Mouse (Mus musculus): ENCODE data around the gene Nek7. TPM values are rescaled to one million over a fixed set of nuclear protein-coding genes. Genes with fewer than 3 reads are reported as not detected.

Gene Nek7
- polyA plus RNA-seq, 1 experiment, result 21.5 TPM

GRCm38 (mm10) chr1:138618012-138618354, 2.0 kb downstream of the Nek7 start:
- Histone ChIP-seq H3K27ac (ENCODE audit: insufficient read depth, low read length) (no peak overlapping the region), H3K4me1 (ENCODE audit: control insufficient read depth, insufficient read depth, low read length) (no peaks in the 10 kb centered on the region)
- WGBS, result under 1% methylated on average over 11 of the region's 11 CpGs

GRCm38 (mm10) chr1:138617279-138618011, 2.5 kb downstream of the Nek7 start:
- H3K4me1 ChIP-seq (ENCODE audit: control insufficient read depth, insufficient read depth, low read length), result no peaks in the 10 kb centered on the region
- TF ChIP-seq POLR2A (IDR thresholded peaks at IDR 0.05; ENCODE audit: borderline replicate concordance, insufficient read depth, low read length) (no peak), CTCF (IDR thresholded peaks at IDR 0.05; ENCODE audit: borderline replicate concordance, insufficient read depth, low read depth, low read length) (no peak)
- no peak for DNase-seq
- H3K27ac ChIP-seq (ENCODE audit: insufficient read depth, low read length), result no peak overlapping the region
- H3K4me3 ChIP-seq (replicated peaks; ENCODE audit: insufficient read depth, low read depth, low read length), result peak overlapping the region; percentile 59
- 4% methylated on average over 17 of the region's 17 CpGs for WGBS
- no peaks in the 10 kb centered on the region; the same call in 1 of the 2 replicates for H3K27me3 ChIP-seq (ENCODE audit: control insufficient read depth, insufficient read depth, low read length)

More at GRCm38 (mm10) chr1:138618012-138618354, 2.0 kb downstream of the Nek7 start:
- peak overlapping the region; percentile 59 for H3K4me3 ChIP-seq (replicated peaks; ENCODE audit: insufficient read depth, low read depth, low read length)
- peak; percentile 83 for DNase-seq
- TF ChIP-seq CTCF (IDR thresholded peaks at IDR 0.05; ENCODE audit: borderline replicate concordance, insufficient read depth, low read depth, low read length), result no peak
- TF ChIP-seq POLR2A (IDR thresholded peaks at IDR 0.05; ENCODE audit: borderline replicate concordance, insufficient read depth, low read length), result 0 out of 2 replicates have a peak, but pooled peaks have one; percentile 12
- H3K27me3 ChIP-seq (ENCODE audit: control insufficient read depth, insufficient read depth, low read length), result no peaks in the 10 kb centered on the region; the same call in 1 of the 2 replicates

- Histone ChIP-seq H3K4me3 (replicated peaks; ENCODE audit: insufficient read depth, low read depth, low read length) (no peak overlapping the region), H3K27ac (ENCODE audit: insufficient read depth, low read length) (no peak overlapping the region), H3K4me1 (ENCODE audit: control insufficient read depth, insufficient read depth, low read length) (no peaks in the 10 kb centered on the region), H3K27me3 (ENCODE audit: control insufficient read depth, insufficient read depth, low read length) (no peaks in the 10 kb centered on the region; the same call in 1 of the 2 replicates)
- 86% methylated on average over 3 of the region's 3 CpGs for WGBS
- TF ChIP-seq CTCF (IDR thresholded peaks at IDR 0.05; ENCODE audit: borderline replicate concordance, insufficient read depth, low read depth, low read length) (no peak), POLR2A (IDR thresholded peaks at IDR 0.05; ENCODE audit: borderline replicate concordance, insufficient read depth, low read length) (no peak)
- DNase-seq, result no peak
Measured at GRCm38 (mm10) chr1:138615388-138615787, 4.6 kb downstream of the Nek7 start.

- DNase-seq, result no peak
- H3K4me1 ChIP-seq (ENCODE audit: control insufficient read depth, insufficient read depth, low read length), result no peaks in the 10 kb centered on the region
- no peak for TF ChIP-seq POLR2A (IDR thresholded peaks at IDR 0.05; ENCODE audit: borderline replicate concordance, insufficient read depth, low read length)
- TF ChIP-seq CTCF (IDR thresholded peaks at IDR 0.05; ENCODE audit: borderline replicate concordance, insufficient read depth, low read depth, low read length), result no peak
- no peaks in the 10 kb centered on the region; the same call in 1 of the 2 replicates for H3K27me3 ChIP-seq (ENCODE audit: control insufficient read depth, insufficient read depth, low read length)
- H3K27ac ChIP-seq (ENCODE audit: insufficient read depth, low read length), result no peak overlapping the region
- H3K4me3 ChIP-seq (replicated peaks; ENCODE audit: insufficient read depth, low read depth, low read length), result no peak overlapping the region
- WGBS, result 77% methylated on average over 6 of the region's 6 CpGs
Measured at GRCm38 (mm10) chr1:138614552-138615287, 5.2 kb downstream of the Nek7 start.

GRCm38 (mm10) chr1:138612177-138612576, 7.8 kb downstream of the Nek7 start:
- Histone ChIP-seq H3K4me1 (ENCODE audit: control insufficient read depth, insufficient read depth, low read length) (no peaks in the 10 kb centered on the region), H3K4me3 (replicated peaks; ENCODE audit: insufficient read depth, low read depth, low read length) (no peak overlapping the region), H3K27ac (ENCODE audit: insufficient read depth, low read length) (no peak overlapping the region), H3K27me3 (ENCODE audit: control insufficient read depth, insufficient read depth, low read length) (no peaks in the 10 kb centered on the region)
- 93% methylated on average over 1 of the region's 1 CpGs for WGBS
- TF ChIP-seq POLR2A (IDR thresholded peaks at IDR 0.05; ENCODE audit: borderline replicate concordance, insufficient read depth, low read length) (no peak), CTCF (IDR thresholded peaks at IDR 0.05; ENCODE audit: borderline replicate concordance, insufficient read depth, low read depth, low read length) (no peak)
- no peak for DNase-seq

GRCm38 (mm10) chr1:138609176-138609575, 10.8 kb downstream of the Nek7 start:
- WGBS, result 71% methylated on average over 12 of the region's 12 CpGs
- Histone ChIP-seq H3K4me3 (replicated peaks; ENCODE audit: insufficient read depth, low read depth, low read length) (no peak overlapping the region), H3K27me3 (ENCODE audit: control insufficient read depth, insufficient read depth, low read length) (no peaks in the 10 kb centered on the region), H3K4me1 (ENCODE audit: control insufficient read depth, insufficient read depth, low read length) (no peaks in the 10 kb centered on the region), H3K27ac (ENCODE audit: insufficient read depth, low read length) (no peak overlapping the region)
- TF ChIP-seq CTCF (IDR thresholded peaks at IDR 0.05; ENCODE audit: borderline replicate concordance, insufficient read depth, low read depth, low read length) (no peak), POLR2A (IDR thresholded peaks at IDR 0.05; ENCODE audit: borderline replicate concordance, insufficient read depth, low read length) (no peak)
- DNase-seq, result no peak

GRCm38 (mm10) chr1:138608336-138608735, 11.6 kb downstream of the Nek7 start:
- DNase-seq, result no peak
- Histone ChIP-seq H3K27me3 (ENCODE audit: control insufficient read depth, insufficient read depth, low read length) (no peaks in the 10 kb centered on the region), H3K4me3 (replicated peaks; ENCODE audit: insufficient read depth, low read depth, low read length) (no peak overlapping the region), H3K27ac (ENCODE audit: insufficient read depth, low read length) (no peak overlapping the region), H3K4me1 (ENCODE audit: control insufficient read depth, insufficient read depth, low read length) (no peaks in the 10 kb centered on the region)
- TF ChIP-seq POLR2A (IDR thresholded peaks at IDR 0.05; ENCODE audit: borderline replicate concordance, insufficient read depth, low read length) (no peak), CTCF (IDR thresholded peaks at IDR 0.05; ENCODE audit: borderline replicate concordance, insufficient read depth, low read depth, low read length) (no peak)
- 96% methylated on average over 7 of the region's 7 CpGs for WGBS
